Mouse (Mus musculus) hindbrain, embryonic 11.5 days (tissue): Measurements from ENCODE around the gene Ergic1. TPM values are rescaled to one million over a fixed set of nuclear protein-coding genes. Genes with fewer than 3 reads are reported as not detected.
A peak's percentile ranks its signal among the peaks of the same experiment; 100 is the strongest.

ENCODE experiments used
- ATAC-seq: fragments of 200-750 bp; cut with Nextera tagmentation; 2 replicates; pipeline ENCODE4 v1.8.0; 2017; ENCODE audit warnings: mild to moderate bottlenecking, moderate TSS enrichment, moderate library complexity; ENCODE audit not compliant: low FRiP score
- DNase-seq: peaks from one replicate; pipeline ENCODE4 v3.0.0-alpha.2; 2015; ENCODE audit warnings: low spot score
- H3K27ac ChIP-seq: fragments of 300-500 bp; sonication (generic); 2 replicates; pipeline ENCODE4 v1.5.1; 2014; ENCODE audit warnings: mild to moderate bottlenecking, low read depth, low read length
- H3K27me3 ChIP-seq: fragments of 300-500 bp; sonication (generic); 2 replicates; pipeline ENCODE4 v1.6.1; 2014; ENCODE audit warnings: mild to moderate bottlenecking, low read length, moderate library complexity, mixed read lengths; ENCODE audit not compliant: control insufficient read depth, insufficient read depth
- H3K36me3 ChIP-seq: fragments of 300-500 bp; sonication (generic); 2 replicates; pipeline ENCODE4 v1.6.1; 2014; ENCODE audit warnings: mild to moderate bottlenecking, low read length, moderate library complexity, mixed read lengths; ENCODE audit not compliant: control insufficient read depth, insufficient read depth
- H3K4me1 ChIP-seq: fragments of 300-500 bp; sonication (generic); replicated peaks from 2 replicates; pipeline ENCODE4 v1.6.1; 2014; ENCODE audit warnings: low read length, mixed read lengths; ENCODE audit not compliant: control insufficient read depth, insufficient read depth
- H3K4me2 ChIP-seq: fragments of 300-500 bp; sonication (generic); replicated peaks from 2 replicates; pipeline ENCODE4 v1.6.1; 2014; ENCODE audit warnings: mild to moderate bottlenecking, low read depth, low read length
- H3K4me3 ChIP-seq: fragments of 300-500 bp; sonication (generic); 2 replicates; pipeline ENCODE4 v1.5.1; 2014; ENCODE audit warnings: low read depth, low read length
- H3K9ac ChIP-seq: fragments of 300-500 bp; sonication (generic); 2 replicates; pipeline ENCODE4 v1.6.1; 2014; ENCODE audit warnings: low read depth, low read length
- H3K9me3 ChIP-seq: fragments of 300-500 bp; sonication (generic); 2 replicates; pipeline ENCODE4 v1.6.1; 2016; ENCODE audit warnings: low read length; ENCODE audit not compliant: control insufficient read depth
- WGBS: fragments of 180-500 bp; shearing (Covaris S2); extraction: QIAGEN DNeasy Blood & Tissue Kit; methylation state at CpG from one replicate; pipeline ENCODE4 v1.1.7; 2014; 5-methylcytosine and 5-hydroxymethylcytosine counted together
- polyA plus RNA-seq: library from polyadenylated mRNA; unstranded; fragments of >200 nt; fragmentation: Nextera tagmentation; extraction: Ambion mirVana; gene quantifications from 2 replicates; pipeline ENCODE4 v1.2.1, GENCODE M21; 2014

Ergic1 gene
- polyA plus RNA-seq, 1 experiment from 2014 or later, result 119 TPM

- Histone ChIP-seq H3K27ac (no peak overlapping the region), H3K4me3 (no peak overlapping the region), H3K36me3 (no peaks in the 10 kb centered on the region), H3K9me3 (no peaks in the 10 kb centered on the region), H3K27me3 (no peaks in the 10 kb centered on the region), H3K4me1 (no peaks in the 10 kb centered on the region), H3K9ac (no peak overlapping the region), H3K4me2 (no peak overlapping the region)
- DNase-seq (no peak), ATAC-seq (no peak)
- 92% methylated on average over 5 of the region's 5 CpGs for WGBS
Observed at GRCm38 (mm10) chr17:26533871-26534372, 27.4 kb upstream of the Ergic1 start.

- WGBS, result 89% methylated on average over 5 of the region's 5 CpGs
Observed at GRCm38 (mm10) chr17:26534695-26535094, 26.6 kb upstream of the Ergic1 start.

GRCm38 (mm10) chr17:26535251-26536136, 25.8 kb upstream of the Ergic1 start:
- Histone ChIP-seq H3K36me3 (no peaks in the 10 kb centered on the region), H3K27me3 (no peaks in the 10 kb centered on the region), H3K9ac (no peak overlapping the region), H3K27ac (no peak overlapping the region), H3K4me3 (no peak overlapping the region), H3K4me2 (no peak overlapping the region), H3K4me1 (no peaks in the 10 kb centered on the region), H3K9me3 (no peaks in the 10 kb centered on the region)
- 84% methylated on average over 7 of the region's 7 CpGs for WGBS
- ATAC-seq, result no peak
- DNase-seq, result no peak

More at GRCm38 (mm10) chr17:26534695-26535094, 26.6 kb upstream of the Ergic1 start:
- no peak overlapping the region for H3K9ac ChIP-seq
- no peak for DNase-seq
- no peak for ATAC-seq
- no peaks in the 10 kb centered on the region for H3K36me3 ChIP-seq
- no peaks in the 10 kb centered on the region for H3K9me3 ChIP-seq
- H3K4me3 ChIP-seq, result no peak overlapping the region
- H3K4me2 ChIP-seq, result no peak overlapping the region
- H3K27me3 ChIP-seq, result no peaks in the 10 kb centered on the region
- no peaks in the 10 kb centered on the region for H3K4me1 ChIP-seq
- no peak overlapping the region for H3K27ac ChIP-seq

- H3K36me3 ChIP-seq, result no peaks in the 10 kb centered on the region
- no peaks in the 10 kb centered on the region for H3K9me3 ChIP-seq
- H3K4me3 ChIP-seq, result no peak overlapping the region
- H3K27ac ChIP-seq, result no peak overlapping the region
- no peaks in the 10 kb centered on the region for H3K27me3 ChIP-seq
- no peaks in the 10 kb centered on the region for H3K4me1 ChIP-seq
- H3K4me2 ChIP-seq, result no peak overlapping the region
- no peak overlapping the region for H3K9ac ChIP-seq
- ATAC-seq, result no peak
- DNase-seq, result peak; percentile 38
- 46% methylated on average over 6 of the region's 6 CpGs for WGBS
Observed at GRCm38 (mm10) chr17:26537722-26538471, 23.4 kb upstream of the Ergic1 start.

- Histone ChIP-seq H3K36me3 (no peaks in the 10 kb centered on the region), H3K9me3 (no peaks in the 10 kb centered on the region), H3K27ac (no peak overlapping the region), H3K4me3 (no peak overlapping the region), H3K27me3 (no peaks in the 10 kb centered on the region), H3K4me1 (no peaks in the 10 kb centered on the region), H3K9ac (no peak overlapping the region), H3K4me2 (no peak overlapping the region)
- WGBS, result 83% methylated on average over 5 of the region's 5 CpGs
- ATAC-seq (no peak), DNase-seq (no peak)
Observed at GRCm38 (mm10) chr17:26540083-26540482, 21.2 kb upstream of the Ergic1 start.

GRCm38 (mm10) chr17:26544319-26544963, 16.8 kb upstream of the Ergic1 start:
- WGBS, result 89% methylated on average over 8 of the region's 8 CpGs
- ATAC-seq (no peak), DNase-seq (no peak)
- Histone ChIP-seq H3K27ac (no peak overlapping the region), H3K36me3 (no peaks in the 10 kb centered on the region), H3K4me2 (no peak overlapping the region), H3K27me3 (no peaks in the 10 kb centered on the region), H3K4me3 (no peak overlapping the region), H3K4me1 (no peaks in the 10 kb centered on the region; the same call in 1 of the 2 replicates), H3K9me3 (no peaks in the 10 kb centered on the region), H3K9ac (no peak overlapping the region)

- Histone ChIP-seq H3K4me1 (no peaks in the 10 kb centered on the region; the same call in 1 of the 2 replicates), H3K9me3 (no peaks in the 10 kb centered on the region), H3K4me2 (no peak overlapping the region), H3K27ac (no peak overlapping the region), H3K27me3 (no peaks in the 10 kb centered on the region), H3K36me3 (no peaks in the 10 kb centered on the region), H3K9ac (no peak overlapping the region), H3K4me3 (no peak overlapping the region)
- WGBS, result 40% methylated on average over 5 of the region's 7 CpGs
- ATAC-seq (no peak), DNase-seq (no peak)
Observed at GRCm38 (mm10) chr17:26547771-26548170, 13.5 kb upstream of the Ergic1 start.

GRCm38 (mm10) chr17:26548566-26548965, 12.7 kb upstream of the Ergic1 start:
- Histone ChIP-seq H3K4me3 (no peak overlapping the region), H3K9ac (no peak overlapping the region), H3K4me2 (0 out of 2 replicates have a peak overlapping the region, but pooled peaks have one; percentile 3), H3K36me3 (no peaks in the 10 kb centered on the region), H3K4me1 (no peaks in the 10 kb centered on the region; the same call in 1 of the 2 replicates), H3K9me3 (no peaks in the 10 kb centered on the region), H3K27me3 (no peaks in the 10 kb centered on the region), H3K27ac (no peak overlapping the region)
- ATAC-seq (no peak), DNase-seq (no peak)
- WGBS, result 15% methylated on average over 4 of the region's 5 CpGs
